Mouse (Mus musculus) hindbrain, embryonic 10.5 days (tissue): ENCODE results near the gene Zfp784. TPM values are rescaled to one million over a fixed set of nuclear protein-coding genes. Genes with fewer than 3 reads are reported as not detected.
"Not testable (repeated sequence)": the region's sequence is repeated elsewhere in the genome, so short reads cannot be mapped to it uniquely, and the experiment has no call there.

ENCODE experiments used
- DNase-seq: peaks from one replicate; pipeline ENCODE4 v3.0.0-alpha.2; 2017; ENCODE audit warnings: low spot score
- H3K27ac ChIP-seq: fragments of 300-500 bp; sonication (generic); 2 replicates; pipeline ENCODE4 v1.5.1; 2016; ENCODE audit warnings: mild to moderate bottlenecking, moderate library complexity
- H3K27me3 ChIP-seq: fragments of 300-500 bp; sonication (generic); 2 replicates; pipeline ENCODE4 v1.6.1; 2016; ENCODE audit warnings: mild to moderate bottlenecking; ENCODE audit not compliant: poor library complexity, insufficient read depth, severe bottlenecking
- H3K36me3 ChIP-seq: fragments of 300-500 bp; sonication (generic); 2 replicates; pipeline ENCODE4 v1.6.1; 2016; ENCODE audit warnings: mild to moderate bottlenecking, moderate library complexity
- H3K4me1 ChIP-seq: fragments of 300-500 bp; sonication (generic); replicated peaks from 2 replicates; pipeline ENCODE4 v1.6.1; 2016; ENCODE audit warnings: mild to moderate bottlenecking
- H3K4me3 ChIP-seq: fragments of 300-500 bp; sonication (generic); 2 replicates; pipeline ENCODE4 v1.5.1; 2016; ENCODE audit warnings: mild to moderate bottlenecking, moderate library complexity
- H3K9me3 ChIP-seq: fragments of 300-500 bp; sonication (generic); 2 replicates; pipeline ENCODE4 v1.6.1; 2016; ENCODE audit warnings: mild to moderate bottlenecking, moderate library complexity
- WGBS: fragments of 180-500 bp; shearing (Covaris S2); methylation state at CpG from one replicate; pipeline ENCODE4 v1.1.7; 2016; 5-methylcytosine and 5-hydroxymethylcytosine counted together
- polyA plus RNA-seq: library from polyadenylated mRNA; unstranded; fragments of >200 nt; fragmentation: Nextera tagmentation; extraction: Ambion mirVana; gene quantifications from 2 replicates; pipeline ENCODE4 v1.2.1, GENCODE M21; 2016

Gene Zfp784
- polyA plus RNA-seq: 3.3 and 3.9 TPM in 2 replicates

DNA sequence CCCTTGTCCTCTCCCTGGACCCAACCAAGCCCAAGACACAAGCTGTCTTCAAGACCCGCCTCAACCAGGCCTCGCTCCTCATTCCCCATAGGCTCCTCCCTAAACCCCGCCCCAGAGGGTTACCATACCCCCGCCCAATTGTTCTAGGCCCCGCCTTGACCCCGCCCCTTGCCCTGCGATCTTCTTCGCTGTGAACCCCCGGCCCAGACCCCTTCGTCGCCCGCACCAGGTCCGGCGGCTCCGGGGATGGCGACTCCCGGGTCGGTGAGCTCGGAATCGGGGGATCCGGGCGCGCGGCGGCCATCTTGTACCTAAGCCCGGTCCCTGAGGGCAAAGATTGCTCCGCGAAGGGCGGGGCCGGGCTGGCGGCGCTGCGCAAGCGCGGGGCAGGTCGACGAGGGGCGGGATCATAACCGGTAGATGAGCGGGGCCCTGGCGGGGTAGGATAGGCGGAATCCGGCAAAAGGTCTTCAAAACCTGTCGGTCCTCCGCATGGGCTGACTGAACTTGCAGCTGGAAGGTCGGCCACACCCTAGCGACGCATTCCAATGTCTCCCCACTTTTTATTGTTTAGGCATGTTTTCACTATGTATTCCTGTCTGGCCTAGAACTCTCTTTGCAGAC is at the start of gene Zfp784:
Zfp784 (minus strand) TSS at position 338 of the 624 bp plus-strand sequence.
- WGBS: under 1% methylated on average over 48 of the region's 48 CpGs
- Histone ChIP-seq H3K9me3 (peaks cover 13% of the 10 kb centered on the region; the same call in 1 of the 2 replicates), H3K4me3 (peak within 1 kb of the TSS; percentile 70), H3K27me3 (no peaks in the 10 kb centered on the region), H3K4me1 (peaks cover 16% of the 10 kb centered on the region), H3K27ac (peak within 1 kb of the TSS; percentile 97), H3K36me3 (peaks cover 45% of the 10 kb centered on the region)
- DNase-seq: peak; percentile 93

DNA sequence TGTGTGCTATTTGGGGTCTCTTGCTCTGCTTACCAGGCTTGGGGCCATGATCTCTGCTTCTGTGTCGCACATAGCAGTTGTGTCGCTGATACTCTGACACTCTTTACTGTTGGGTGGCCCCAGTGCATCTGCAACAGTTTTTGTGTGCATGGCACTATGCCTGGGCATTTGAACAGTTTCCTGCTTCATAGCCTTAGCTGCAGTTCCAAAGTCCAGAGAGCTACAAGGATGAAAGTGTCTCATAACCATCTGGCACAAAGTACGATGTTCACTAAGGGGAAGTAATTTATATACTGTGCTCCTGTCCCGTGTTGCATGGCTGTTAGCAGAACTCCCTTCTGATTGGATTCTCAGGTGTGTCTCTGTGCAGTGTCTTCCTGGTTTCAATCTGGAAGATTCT is 49.6 kb upstream of the Zfp784 start:
- 93% methylated on average over 4 of the region's 4 CpGs for WGBS
- no peak overlapping the region for H3K27ac ChIP-seq
- H3K4me3 ChIP-seq: no peak overlapping the region
- no peaks in the 10 kb centered on the region for H3K9me3 ChIP-seq
- no peaks in the 10 kb centered on the region for H3K4me1 ChIP-seq
- no peak for DNase-seq
- H3K27me3 ChIP-seq: no peaks in the 10 kb centered on the region
- H3K36me3 ChIP-seq: peaks cover 96% of the 10 kb centered on the region

DNA sequence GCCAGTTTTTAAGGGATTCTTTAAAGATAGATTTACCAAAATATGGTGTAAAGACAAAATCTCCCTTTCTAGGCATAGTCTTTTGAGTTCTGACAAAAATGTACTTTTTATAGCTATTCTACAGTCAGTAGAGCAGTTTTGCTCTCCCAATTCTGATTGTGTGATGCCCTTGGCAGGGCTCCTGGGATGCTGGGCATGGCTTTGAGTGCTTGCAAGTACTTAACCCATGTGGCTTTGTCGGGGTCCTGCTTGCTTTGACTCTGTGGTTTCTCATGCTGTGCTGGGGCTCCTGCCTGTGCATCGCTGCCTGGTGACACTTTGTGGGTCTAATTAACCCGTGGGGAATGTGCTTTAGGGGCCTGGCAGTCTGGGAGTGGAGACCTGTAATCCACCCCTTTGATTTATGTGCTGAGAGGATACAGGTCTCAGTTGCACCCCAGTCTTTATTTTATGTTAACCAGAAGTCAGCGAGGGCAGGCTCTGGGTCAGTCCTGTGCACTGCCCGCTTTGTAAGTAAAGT is 48.7 kb upstream of the Zfp784 start:
- Histone ChIP-seq H3K27ac (no peak overlapping the region), H3K9me3 (no peaks in the 10 kb centered on the region), H3K27me3 (no peaks in the 10 kb centered on the region), H3K4me1 (peaks cover 2% of the 10 kb centered on the region), H3K36me3 (peaks cover 94% of the 10 kb centered on the region), H3K4me3 (no peak overlapping the region)
- DNase-seq: no peak
- WGBS: 82% methylated on average over 5 of the region's 5 CpGs

DNA sequence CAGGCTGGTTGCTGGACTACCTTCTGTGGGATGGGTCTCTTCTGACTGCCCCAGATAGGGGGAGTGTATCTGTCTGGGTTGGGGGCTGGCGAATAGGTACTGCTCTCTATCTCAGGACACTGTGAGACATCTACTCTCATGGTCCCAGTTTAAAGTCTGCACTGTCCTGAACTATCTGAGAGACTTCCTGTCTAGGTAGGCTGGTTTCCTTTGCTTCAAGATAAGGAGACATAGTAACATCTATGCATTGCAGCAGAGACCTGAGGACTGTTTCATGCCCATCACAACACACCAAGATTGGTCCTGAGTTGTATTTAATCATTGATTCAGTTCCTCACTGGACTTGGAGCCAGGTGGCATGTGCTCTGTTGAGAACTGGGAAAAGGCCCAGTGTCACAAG is 47.3 kb upstream of the Zfp784 start:
- Histone ChIP-seq H3K4me3 (no peak overlapping the region), H3K4me1 (peaks cover 16% of the 10 kb centered on the region), H3K9me3 (no peaks in the 10 kb centered on the region), H3K36me3 (peaks cover 82% of the 10 kb centered on the region), H3K27me3 (no peaks in the 10 kb centered on the region), H3K27ac (no peak overlapping the region)
- DNase-seq: no peak
- 82% methylated on average over 1 of the region's 1 CpGs for WGBS

DNA sequence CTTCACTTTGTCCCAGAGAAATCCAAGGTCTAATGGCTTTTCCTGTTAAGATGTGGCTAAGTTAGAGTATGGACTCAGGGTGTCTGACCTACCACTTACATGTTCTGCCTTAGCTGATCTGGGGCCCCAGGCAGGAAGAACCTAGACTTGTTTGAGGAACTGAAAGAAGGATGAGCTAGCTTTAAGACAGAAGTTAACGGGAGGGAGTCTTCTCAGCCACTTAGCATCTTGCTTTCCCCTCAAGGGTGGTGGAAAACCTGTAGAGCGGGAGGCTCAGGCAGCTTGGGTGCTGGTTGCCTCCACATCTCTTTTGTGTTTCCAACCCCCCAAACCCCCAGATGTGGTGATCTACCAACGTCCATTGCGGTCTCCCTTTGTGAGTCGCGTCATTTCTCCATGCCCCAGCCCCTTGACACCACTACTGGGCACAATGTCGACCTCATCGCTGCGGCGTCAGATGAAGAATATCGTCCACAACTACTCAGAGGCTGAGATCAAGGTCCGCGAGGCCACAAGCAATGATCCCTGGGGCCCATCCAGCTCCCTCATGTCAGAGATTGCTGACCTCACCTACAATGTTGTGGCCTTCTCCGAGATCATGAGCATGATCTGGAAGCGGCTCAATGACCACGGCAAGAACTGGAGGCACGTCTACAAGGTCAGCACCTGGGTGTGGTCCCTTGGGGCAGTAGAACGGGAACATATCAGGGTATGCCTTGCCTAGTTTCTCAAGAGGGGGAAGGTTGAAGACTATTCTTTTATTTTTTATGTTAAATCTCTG is 45.3 kb upstream of the Zfp784 start:
- Histone ChIP-seq H3K27me3 (no peaks in the 10 kb centered on the region), H3K4me3 (no peak overlapping the region), H3K9me3 (no peaks in the 10 kb centered on the region), H3K27ac (no peak overlapping the region), H3K4me1 (peaks cover 18% of the 10 kb centered on the region), H3K36me3 (peaks cover 72% of the 10 kb centered on the region)
- WGBS: 94% methylated on average over 18 of the region's 18 CpGs
- no peak for DNase-seq

DNA sequence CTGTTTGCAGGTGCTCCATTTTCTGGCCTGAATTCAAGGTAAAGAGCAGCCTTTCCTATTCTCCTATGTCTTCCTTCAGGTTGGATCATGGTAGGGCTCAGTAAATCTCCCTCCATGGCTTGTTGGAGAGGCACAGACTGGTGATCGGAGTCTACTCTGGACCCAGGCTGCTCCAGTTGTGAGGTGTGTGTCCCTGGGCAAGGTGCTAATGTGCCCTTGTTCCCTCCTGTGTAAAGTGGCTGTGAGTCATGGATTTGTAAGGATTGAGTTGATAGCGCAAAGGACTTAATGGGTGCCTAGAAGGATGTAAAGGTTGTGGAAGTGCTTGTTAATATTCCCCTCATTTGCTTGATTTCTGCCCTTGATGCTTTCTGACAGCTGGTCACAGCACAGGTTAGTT is 43.7 kb upstream of the Zfp784 start:
- Histone ChIP-seq H3K4me1 (peaks cover 18% of the 10 kb centered on the region), H3K4me3 (no peak overlapping the region; the same call in none of the 2 replicates), H3K36me3 (peaks cover 73% of the 10 kb centered on the region), H3K9me3 (no peaks in the 10 kb centered on the region), H3K27ac (no peak overlapping the region), H3K27me3 (no peaks in the 10 kb centered on the region)
- no peak for DNase-seq
- WGBS: 97% methylated on average over 2 of the region's 2 CpGs

DNA sequence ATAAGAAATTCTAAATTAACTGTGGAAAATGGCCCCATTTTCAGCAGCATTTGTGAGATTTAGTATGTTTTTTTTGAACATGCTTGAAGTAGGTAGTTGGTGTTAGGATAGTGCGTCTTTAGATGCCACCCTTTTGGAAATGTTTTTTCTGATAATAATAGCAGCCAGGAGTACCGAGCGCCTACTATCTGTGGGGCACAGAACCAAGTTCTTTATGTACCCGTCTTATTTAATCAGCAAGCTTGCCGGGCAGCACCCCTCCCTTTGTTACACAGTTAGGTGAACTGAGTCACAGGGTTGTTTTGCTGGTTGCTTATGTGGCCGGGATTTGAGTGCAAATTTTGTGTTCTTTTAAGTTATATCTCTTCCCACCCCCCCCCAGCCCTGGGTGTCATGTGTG is 43.0 kb upstream of the Zfp784 start:
- 79% methylated on average over 6 of the region's 6 CpGs for WGBS
- H3K4me1 ChIP-seq: peaks cover 18% of the 10 kb centered on the region
- no peaks in the 10 kb centered on the region for H3K27me3 ChIP-seq
- no peaks in the 10 kb centered on the region for H3K9me3 ChIP-seq
- DNase-seq: no peak
- H3K27ac ChIP-seq: 0 out of 2 replicates have a peak overlapping the region, but pooled peaks have one; percentile 96
- peak overlapping the region; percentile 96 for H3K4me3 ChIP-seq
- H3K36me3 ChIP-seq: peaks cover 74% of the 10 kb centered on the region

DNA sequence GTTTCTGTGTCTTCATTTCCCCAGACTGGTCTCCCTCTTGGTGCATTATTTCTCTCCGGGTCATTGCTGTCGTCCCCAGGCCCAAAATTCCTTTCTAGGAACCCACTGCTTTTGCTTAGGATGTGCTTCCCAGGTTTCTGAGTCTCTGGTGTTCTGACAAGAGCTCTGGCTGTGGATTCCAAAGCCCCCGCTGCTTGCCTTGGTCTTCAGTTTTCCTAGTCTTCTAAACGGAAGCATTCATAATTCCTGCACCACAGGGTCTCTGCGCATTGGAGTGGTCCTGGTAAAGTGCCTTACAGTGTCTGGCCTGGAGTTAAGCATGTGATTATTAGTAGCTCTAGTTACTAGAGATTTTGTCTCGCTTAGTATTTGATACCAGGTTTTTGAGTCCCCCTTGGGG is 42.6 kb upstream of the Zfp784 start:
- Histone ChIP-seq H3K27ac (peak overlapping the region; percentile 96), H3K4me1 (peaks cover 18% of the 10 kb centered on the region), H3K36me3 (peaks cover 73% of the 10 kb centered on the region), H3K4me3 (peak overlapping the region; percentile 96), H3K9me3 (no peaks in the 10 kb centered on the region), H3K27me3 (no peaks in the 10 kb centered on the region)
- 23% methylated on average over 6 of the region's 6 CpGs for WGBS
- DNase-seq: peak; percentile 14

DNA sequence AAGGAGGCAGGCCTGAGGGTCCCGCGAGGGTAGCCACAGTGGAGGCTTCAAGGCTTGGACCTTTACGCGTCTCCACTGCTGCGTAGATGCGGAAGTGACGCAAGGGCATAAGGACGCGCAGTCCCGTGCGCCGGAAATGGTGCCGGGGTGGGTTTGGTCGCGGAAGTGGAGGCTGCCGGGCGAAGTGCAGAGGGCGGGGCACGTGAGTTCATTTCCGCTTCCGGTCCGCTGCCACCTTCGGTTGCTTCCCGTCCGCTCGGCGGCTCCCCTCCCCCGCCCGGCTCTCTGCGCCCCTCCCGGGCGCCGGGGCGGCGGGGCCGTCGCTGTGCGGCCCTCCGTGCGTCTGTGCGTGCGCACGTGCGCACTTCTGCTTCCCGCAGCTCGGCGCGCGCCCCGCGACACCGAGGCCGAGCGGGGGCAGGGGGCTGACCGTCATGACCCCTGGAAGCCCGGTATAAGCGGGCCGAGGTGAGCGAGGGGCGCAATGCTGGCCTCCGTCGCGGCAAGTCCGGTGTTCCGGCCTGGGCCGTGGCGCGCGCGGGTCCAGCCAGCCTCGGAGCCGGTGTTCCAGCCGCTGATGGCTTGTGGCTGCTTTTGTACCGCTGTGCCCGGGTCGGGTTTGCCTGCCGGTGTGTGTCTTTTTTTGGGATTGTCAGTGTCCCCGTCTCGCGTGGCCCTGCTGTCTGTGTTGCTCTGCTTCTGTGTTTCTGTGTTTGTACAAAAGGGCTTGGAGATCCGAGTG is 41.9 kb upstream of the Zfp784 start, which contains the start of gene Epn1:
Epn1 (plus strand) TSS at position 226 of the 742 bp plus-strand sequence.
- H3K27me3 ChIP-seq: no peaks in the 10 kb centered on the region
- no peaks in the 10 kb centered on the region for H3K9me3 ChIP-seq
- WGBS: under 1% methylated on average over 81 of the region's 81 CpGs
- peak; percentile 95 for DNase-seq
- peaks cover 73% of the 10 kb centered on the region for H3K36me3 ChIP-seq
- H3K4me1 ChIP-seq: peaks cover 18% of the 10 kb centered on the region
- H3K27ac ChIP-seq: peak within 1 kb of the TSS; percentile 96
- H3K4me3 ChIP-seq: peak within 1 kb of the TSS; percentile 96

DNA sequence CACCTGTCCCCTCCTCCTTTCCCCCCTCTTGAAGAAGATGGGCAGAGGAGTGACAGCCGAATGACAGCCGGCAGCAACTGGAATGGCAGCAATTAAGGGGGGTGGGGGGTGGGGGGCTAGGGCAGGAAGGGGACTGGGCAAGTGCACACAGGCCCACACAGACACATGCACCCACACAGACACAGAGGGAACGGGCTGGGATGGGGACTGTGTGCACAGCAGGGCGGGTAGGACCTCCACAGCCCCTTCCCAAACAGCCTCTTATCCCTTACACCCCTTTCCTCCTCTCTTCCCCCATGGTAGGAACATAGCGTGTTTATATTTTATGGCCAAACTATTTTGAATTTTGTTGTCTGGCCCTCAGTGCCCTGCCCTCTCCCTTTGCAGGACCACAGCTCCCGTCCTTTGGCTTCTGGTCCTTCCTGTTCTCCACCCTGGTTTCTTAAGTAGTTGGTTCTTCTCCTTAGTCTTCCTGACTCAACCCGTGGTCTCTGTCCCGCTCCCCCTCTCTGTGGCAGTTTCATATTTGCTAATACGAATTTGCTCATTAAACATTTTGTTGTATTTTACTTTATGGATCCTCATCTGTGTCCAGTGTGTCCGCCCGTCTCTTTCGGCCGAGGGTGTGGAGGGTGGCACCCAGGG is 41.2 kb upstream of the Zfp784 start:
- Histone ChIP-seq H3K27ac (peak overlapping the region; percentile 96), H3K4me1 (peaks cover 18% of the 10 kb centered on the region), H3K4me3 (peak overlapping the region; percentile 96), H3K36me3 (peaks cover 73% of the 10 kb centered on the region)
- 60% methylated on average over 12 of the region's 13 CpGs for WGBS
- H3K9me3 ChIP-seq, H3K27me3 ChIP-seq, DNase-seq: not testable (repeated sequence)

DNA sequence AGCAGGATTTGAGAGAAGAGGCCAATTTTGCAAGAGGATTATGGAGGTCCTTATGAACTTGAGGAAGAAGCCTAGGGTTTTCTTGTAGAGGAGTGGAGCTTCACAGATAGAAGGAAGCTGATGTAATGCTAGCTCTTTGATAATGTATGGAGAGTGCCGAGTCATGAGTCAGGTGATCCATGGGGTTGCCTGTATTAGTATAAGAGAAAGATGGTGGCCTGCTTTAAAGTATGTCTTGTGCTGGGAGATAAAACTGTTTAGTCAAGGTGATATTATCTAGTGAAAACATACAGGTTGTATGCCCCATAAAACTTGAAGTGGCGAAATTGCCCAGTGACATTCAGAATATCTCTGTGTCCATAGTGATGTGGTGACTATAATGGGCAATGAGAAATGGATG is 38.7 kb upstream of the Zfp784 start:
- 93% methylated on average over 2 of the region's 2 CpGs for WGBS
- H3K36me3 ChIP-seq: peaks cover 74% of the 10 kb centered on the region
- H3K4me3 ChIP-seq: no peak overlapping the region
- H3K27ac ChIP-seq: no peak overlapping the region
- H3K4me1 ChIP-seq: peaks cover 15% of the 10 kb centered on the region
- DNase-seq: no peak
- no peaks in the 10 kb centered on the region for H3K27me3 ChIP-seq
- no peaks in the 10 kb centered on the region for H3K9me3 ChIP-seq

DNA sequence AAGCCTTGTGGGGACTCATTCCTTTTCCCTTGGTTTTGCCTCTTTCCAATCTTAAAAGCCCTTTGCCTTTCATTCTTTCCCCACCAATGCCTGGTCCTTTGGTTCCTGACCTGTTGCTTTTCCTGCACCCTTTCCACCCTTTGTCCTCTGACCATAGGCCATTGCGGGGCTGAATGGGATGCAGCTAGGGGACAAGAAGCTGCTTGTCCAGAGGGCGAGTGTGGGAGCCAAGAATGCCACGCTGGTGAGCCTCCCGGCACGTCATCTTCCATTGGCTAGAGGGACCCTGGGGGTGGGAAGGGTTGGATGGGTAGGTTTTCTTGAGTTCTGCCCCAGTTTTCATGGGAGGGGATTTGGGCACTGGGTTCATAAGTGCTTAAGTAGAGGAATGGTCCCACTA is 36.7 kb upstream of the Zfp784 start:
- Histone ChIP-seq H3K9me3 (no peaks in the 10 kb centered on the region), H3K36me3 (peaks cover 92% of the 10 kb centered on the region), H3K27ac (no peak overlapping the region), H3K4me3 (no peak overlapping the region), H3K4me1 (0 out of 2 replicates have a peak, but pooled peaks cover 2% of the 10 kb centered on the region), H3K27me3 (no peaks in the 10 kb centered on the region)
- no peak for DNase-seq
- 91% methylated on average over 5 of the region's 5 CpGs for WGBS
